10 mouse cellular contexts compared by ENCODE assay signal in genomic region chr4:126750046-126750683, GRCm38 (mm10). TPM values are rescaled to one million over a fixed set of nuclear protein-coding genes. Genes with fewer than 3 reads are reported as not detected.
DNase-seq lines count a peak whose midpoint lies in the region; ATAC-seq and TF ChIP-seq lines count a peak whose summit lies in the region.
"Had no signal": no experiment of that assay in that cellular context is flagged by ENCODE, and none has a peak within 500 bp of the region (broad histone marks: within the 10 kb centered on the region; RNA-seq: fewer than 3 reads in every experiment).

No protein-coding gene starts in this region.

- H3K4me2 ChIP-seq in hindbrain, embryonic 12.5 days (replicated peaks): no peak overlapping the region
- no peak overlapping the region for H3K4me2 ChIP-seq in hindbrain, embryonic 11.5 days (replicated peaks; ENCODE audit: low read depth, low read length)
- peak overlapping the region; percentile 96 for H3K4me2 ChIP-seq in forebrain, postnatal 0 days (ENCODE audit: low read depth)

- peaks cover 52% of the 10 kb centered on the region for H3K36me3 ChIP-seq in hindbrain, embryonic 12.5 days
- H3K36me3 ChIP-seq in hindbrain, embryonic 11.5 days (ENCODE audit: control insufficient read depth, insufficient read depth, low read length): peaks cover 2% of the 10 kb centered on the region; the same call in 1 of the 2 replicates
- peaks cover 45% of the 10 kb centered on the region for H3K36me3 ChIP-seq in forebrain, postnatal 0 days (ENCODE audit: insufficient read depth)

- H3K9me3 ChIP-seq in hindbrain, embryonic 12.5 days (replicated peaks): no peaks in the 10 kb centered on the region
- H3K9me3 ChIP-seq in hindbrain, embryonic 11.5 days (ENCODE audit: control insufficient read depth, low read length): no peaks in the 10 kb centered on the region
- no peaks in the 10 kb centered on the region for H3K9me3 ChIP-seq in forebrain, postnatal 0 days (ENCODE audit: low read length)

- no peak for TF ChIP-seq CTCF in forebrain, postnatal 0 days (IDR thresholded peaks at IDR 0.05; ENCODE audit: low read depth)

- peaks cover 50% of the 10 kb centered on the region for H3K4me1 ChIP-seq in hindbrain, embryonic 12.5 days
- peaks cover 9% of the 10 kb centered on the region; the same call in 1 of the 2 replicates for H3K4me1 ChIP-seq in hindbrain, embryonic 11.5 days (replicated peaks; ENCODE audit: control insufficient read depth, insufficient read depth, low read length)
- peaks cover 29% of the 10 kb centered on the region for H3K4me1 ChIP-seq in forebrain, postnatal 0 days (ENCODE audit: insufficient read depth)

- peak overlapping the region; percentile 8; the same call in 1 of the 2 replicates for H3K9ac ChIP-seq in hindbrain, embryonic 12.5 days
- H3K9ac ChIP-seq in hindbrain, embryonic 11.5 days (ENCODE audit: low read depth, low read length): no peak overlapping the region
- H3K9ac ChIP-seq in forebrain, postnatal 0 days: 0 out of 2 replicates have a peak overlapping the region, but pooled peaks have one; percentile 33
- H3K9ac ChIP-seq: liver, embryonic 14.5 days had no signal

- H3K27ac ChIP-seq in hindbrain, embryonic 12.5 days: no peak overlapping the region
- H3K27ac ChIP-seq in hindbrain, embryonic 11.5 days (ENCODE audit: low read depth, low read length): no peak overlapping the region
- no peak overlapping the region for H3K27ac ChIP-seq in forebrain, postnatal 0 days (ENCODE audit: low read depth, low read length)
- H3K27ac ChIP-seq: liver, embryonic 14.5 days had no signal

- H3K27me3 ChIP-seq in hindbrain, embryonic 12.5 days: no peaks in the 10 kb centered on the region
- H3K27me3 ChIP-seq in hindbrain, embryonic 11.5 days (ENCODE audit: control insufficient read depth, insufficient read depth, low read length): no peaks in the 10 kb centered on the region
- H3K27me3 ChIP-seq in forebrain, postnatal 0 days (ENCODE audit: insufficient read depth, low read length): no peaks in the 10 kb centered on the region

- 90% methylated on average over 26 of the region's 26 CpGs for WGBS in hindbrain, embryonic 12.5 days
- 92% methylated on average over 26 of the region's 26 CpGs for WGBS in hindbrain, embryonic 11.5 days
- WGBS in forebrain, postnatal 0 days: 54% methylated on average over 26 of the region's 26 CpGs

- no peak for ATAC-seq in hindbrain, embryonic 12.5 days (ENCODE audit: low FRiP score)
- ATAC-seq in hindbrain, embryonic 11.5 days (ENCODE audit: low FRiP score): no peak
- ATAC-seq in forebrain, postnatal 0 days: no peak
- no peak for ATAC-seq in monocyte, adult 5-6 weeks (replicated peaks; ENCODE audit: insufficient number of reproducible peaks, low FRiP score, low TSS enrichment, poor library complexity, severe bottlenecking)

- DNase-seq in hindbrain, embryonic 11.5 days (ENCODE audit: low spot score): no peak
- peak; percentile 54 for DNase-seq in brain, embryonic 18.5 days (ENCODE audit: low read depth, low spot score)
- DNase-seq in forebrain, postnatal 0 days: peak; percentile 79
- DNase-seq in left cerebral cortex, adult 11 months (ENCODE audit: low spot score): peak; percentile 59
- DNase-seq in thymus, postnatal 10 days (ENCODE audit: low spot score in 2 of 2): no peak
- DNase-seq in retina, embryonic 14.5 days (ENCODE audit: low spot score): no peak

- H3K4me3 ChIP-seq in hindbrain, embryonic 12.5 days: no peak overlapping the region
- H3K4me3 ChIP-seq in hindbrain, embryonic 11.5 days (ENCODE audit: low read depth, low read length): no peak overlapping the region
- peak overlapping the region; percentile 20 for H3K4me3 ChIP-seq in forebrain, postnatal 0 days (ENCODE audit: low read depth, low read length)

RNA-seq across cellular contexts. Expression of gene Ncdn, which starts 3.1 kb away (rescaled TPM):
- polyA plus RNA-seq in hindbrain, embryonic 12.5 days (2016; fragmentation: Nextera tagmentation; extraction: Ambion mirVana): 54.3 and 62.6 TPM in 2 replicates
- 24.5 and 27.0 TPM in 2 replicates for polyA plus RNA-seq in hindbrain, embryonic 11.5 days (2014; fragmentation: Nextera tagmentation; extraction: Ambion mirVana)
- total RNA-seq in forebrain, postnatal 0 days (2014; rRNA removed): 308 and 339 TPM in 2 replicates
- polyA plus RNA-seq in forebrain, postnatal 0 days (2015; fragmentation: Nextera tagmentation; extraction: Ambion mirVana): 205 and 223 TPM in 2 replicates
- total RNA-seq in monocyte, adult 5-6 weeks (2017): 4.7 to 9.4 TPM (median 6.5 TPM) in 3 replicates

RNA-seq across cellular contexts. Expression of gene AU040320, which starts 3.2 kb away (rescaled TPM):
- polyA plus RNA-seq in hindbrain, embryonic 12.5 days (2016; fragmentation: Nextera tagmentation; extraction: Ambion mirVana): 35.3 and 38.6 TPM in 2 replicates
- polyA plus RNA-seq in hindbrain, embryonic 11.5 days (2014; fragmentation: Nextera tagmentation; extraction: Ambion mirVana): 28.1 and 28.6 TPM in 2 replicates
- 33.4 and 35.7 TPM in 2 replicates for total RNA-seq in forebrain, postnatal 0 days (2014; rRNA removed)
- 27.4 and 33.5 TPM in 2 replicates for polyA plus RNA-seq in forebrain, postnatal 0 days (2015; fragmentation: Nextera tagmentation; extraction: Ambion mirVana)
- 18.5 to 37.3 TPM (median 20.5 TPM) in 3 replicates for total RNA-seq in monocyte, adult 5-6 weeks (2017)

RNA-seq across cellular contexts. Expression of gene Tfap2e, which starts 14.1 kb away (rescaled TPM):
- polyA plus RNA-seq in hindbrain, embryonic 12.5 days (2016; fragmentation: Nextera tagmentation; extraction: Ambion mirVana): 0.77 and 0.93 TPM in 2 replicates
- polyA plus RNA-seq in hindbrain, embryonic 11.5 days (2014; fragmentation: Nextera tagmentation; extraction: Ambion mirVana): 0.95 and 0.99 TPM in 2 replicates
- total RNA-seq in forebrain, postnatal 0 days (2014; rRNA removed): 1.1 TPM in 2 replicates
- 0.86 and 0.93 TPM in 2 replicates for polyA plus RNA-seq in forebrain, postnatal 0 days (2015; fragmentation: Nextera tagmentation; extraction: Ambion mirVana)
- not detected in 3 replicates for total RNA-seq in monocyte, adult 5-6 weeks (2017)
- polyA plus RNA-seq: liver, embryonic 14.5 days; stomach, embryonic 14.5 days had no signal

Comparison
In these comparisons a context has a peak if more than half of its experiments do, and no peak if none do; other contexts are left out.
1. DNase-seq: peak in brain, embryonic 18.5 days (single experiment), forebrain, postnatal 0 days (single experiment) and left cerebral cortex, adult 11 months (single experiment); none in hindbrain, embryonic 11.5 days (single experiment), thymus, postnatal 10 days (0 of 2) and retina, embryonic 14.5 days (single experiment).